Mouse (Mus musculus) CH12.LX (cell line): ENCODE results near the gene Ing1. TPM values are rescaled to one million over a fixed set of nuclear protein-coding genes. Genes with fewer than 3 reads are reported as not detected.
A peak's percentile ranks its signal among the peaks of the same experiment; 100 is the strongest.

Source experiments
- DNase-seq: peaks from one replicate; pipeline ENCODE4 v3.0.0-alpha.2; 2013; ENCODE audit errors: extremely low read depth
- H3K27ac ChIP-seq: 2 replicates; pipeline ENCODE4 v1.5.1; 2012; ENCODE audit warnings: low read depth, mild to moderate bottlenecking, control low read depth, moderate library complexity; ENCODE audit not compliant: insufficient read depth
- H3K27me3 ChIP-seq: replicated peaks from 2 replicates; pipeline ENCODE3; 2012; ENCODE audit warnings: inconsistent platforms
- H3K36me3 ChIP-seq, 2 experiments: replicated peaks in 1 of 2; 2 replicates each; pipeline versions ENCODE3 to v1.6.1; 2012; ENCODE audit warnings: inconsistent platforms in 1 of 2, low read length in 1 of 2, mild to moderate bottlenecking in 1 of 2, mixed read lengths in 1 of 2, moderate library complexity in 1 of 2; ENCODE audit not compliant: control insufficient read depth in 1 of 2, insufficient read depth in 1 of 2
- H3K4me1 ChIP-seq, 2 experiments: 2 replicates each; pipeline ENCODE4 v1.6.1; 2012; ENCODE audit warnings: inconsistent platforms in 1 of 2, moderate library complexity in 1 of 2; ENCODE audit not compliant: insufficient read depth in 2 of 2, control insufficient read depth in 1 of 2
- H3K4me2 ChIP-seq: 2 replicates; pipeline ENCODE4 v1.6.1; 2012; ENCODE audit warnings: low read depth, mild to moderate bottlenecking, control low read depth; ENCODE audit not compliant: poor library complexity, insufficient read depth, severe bottlenecking
- H3K4me3 ChIP-seq, 3 experiments: fragments of 150-350 bp in 1 of 3; sonication (generic) in 1 of 3; replicated peaks in 1 of 3; 2 replicates each; pipeline versions ENCODE3 to v1.5.1; 2011 to 2012; ENCODE audit warnings: low read depth in 2 of 3, low read length in 2 of 3, mild to moderate bottlenecking in 2 of 3, moderate library complexity in 2 of 3, control low read depth in 1 of 3, improper control_type of control experiment in 1 of 3, inconsistent platforms in 1 of 3, mixed read lengths in 1 of 3; ENCODE audit not compliant: poor library complexity in 1 of 3
- H3K79me2 ChIP-seq: replicated peaks from 2 replicates; pipeline ENCODE4 v1.6.1; 2012; ENCODE audit warnings: mild to moderate bottlenecking, moderate library complexity; ENCODE audit not compliant: control insufficient read depth, poor library complexity, insufficient read depth, severe bottlenecking; ENCODE audit errors: extremely low read depth
- H3K9ac ChIP-seq: 2 replicates; pipeline ENCODE4 v1.6.1; 2012; ENCODE audit warnings: low read depth, mild to moderate bottlenecking, control low read depth, moderate library complexity; ENCODE audit not compliant: insufficient read depth
- H3K9me3 ChIP-seq: replicated peaks from 2 replicates; pipeline ENCODE3; 2012; ENCODE audit warnings: low read length, inconsistent platforms, mixed read lengths
- CHD2 ChIP-seq: IDR thresholded peaks from 2 replicates; pipeline ENCODE4 v1.6.1; 2011; ENCODE audit warnings: low read length, improper control_type of control experiment
- CTCF ChIP-seq, 2 experiments: IDR thresholded peaks in 1 of 2; conservative IDR thresholded peaks in 1 of 2; 2 replicates each; pipeline ENCODE4 v1.5.1; 2011 to 2012; ENCODE audit warnings: low read depth in 2 of 2, low read length in 2 of 2, improper control_type of control experiment in 1 of 2, inconsistent platforms in 1 of 2, mild to moderate bottlenecking in 1 of 2, moderate library complexity in 1 of 2
- EP300 ChIP-seq: IDR thresholded peaks from 2 replicates; pipeline ENCODE4 v1.6.1; 2011; ENCODE audit warnings: low read length, improper control_type of control experiment
- ETS1 ChIP-seq: conservative IDR thresholded peaks from 2 replicates; pipeline ENCODE4 v1.6.1; 2012; ENCODE audit warnings: low read depth, mild to moderate bottlenecking, inconsistent platforms, low read length, improper control_type of control experiment, moderate library complexity
- GABPA ChIP-seq: IDR thresholded peaks from 2 replicates; pipeline ENCODE4 v1.6.1; 2012; ENCODE audit warnings: low read depth, low read length, improper control_type of control experiment, inconsistent platforms; ENCODE audit not compliant: insufficient replicate concordance
- JUND ChIP-seq: conservative IDR thresholded peaks from 2 replicates; pipeline ENCODE4 v1.6.1; 2011; ENCODE audit warnings: low read depth, low read length, improper control_type of control experiment
- KAT2A ChIP-seq: IDR thresholded peaks from 2 replicates; pipeline ENCODE4 v1.6.1; 2012; ENCODE audit warnings: low read length, improper control_type of control experiment, inconsistent platforms; ENCODE audit not compliant: insufficient replicate concordance
- MAFK ChIP-seq: IDR thresholded peaks from 2 replicates; pipeline ENCODE4 v1.6.1; 2011; ENCODE audit warnings: low read length, improper control_type of control experiment; ENCODE audit not compliant: insufficient replicate concordance
- MYC ChIP-seq: IDR thresholded peaks from 2 replicates; pipeline ENCODE4 v1.6.1; 2011; ENCODE audit warnings: low read depth, mild to moderate bottlenecking, improper control_type of control experiment, low read length
- NELFE ChIP-seq: IDR thresholded peaks from 2 replicates; pipeline ENCODE4 v1.6.1; 2011; ENCODE audit warnings: low read depth, low read length, improper control_type of control experiment
- NRF1 ChIP-seq: IDR thresholded peaks from 2 replicates; pipeline ENCODE4 v1.6.1; 2014; ENCODE audit warnings: low read depth, mild to moderate bottlenecking, inconsistent platforms, low read length, improper control_type of control experiment, moderate library complexity
- PAX5 ChIP-seq: IDR thresholded peaks from 2 replicates; pipeline ENCODE4 v1.6.1; 2012; ENCODE audit warnings: low read length, inconsistent platforms, mixed read lengths
- POLR2A ChIP-seq: IDR thresholded peaks from 2 replicates; pipeline ENCODE4 v1.6.1; 2011; ENCODE audit warnings: low read depth, mild to moderate bottlenecking, improper control_type of control experiment, low read length
- POLR2AphosphoS2 ChIP-seq: IDR thresholded peaks from 2 replicates; pipeline ENCODE4 v1.6.1; 2011; ENCODE audit warnings: low read depth, low read length, improper control_type of control experiment
- RAD21 ChIP-seq: IDR thresholded peaks from 2 replicates; pipeline ENCODE4 v1.6.1; 2011; ENCODE audit warnings: low read depth, mild to moderate bottlenecking, low read length, improper control_type of control experiment, moderate library complexity
- SMC3 ChIP-seq: IDR thresholded peaks from 2 replicates; pipeline ENCODE4 v1.6.1; 2011; ENCODE audit warnings: low read depth, low read length, improper control_type of control experiment
- TCF12 ChIP-seq: IDR thresholded peaks from 2 replicates; pipeline ENCODE4 v1.6.1; 2014; ENCODE audit warnings: low read depth, mild to moderate bottlenecking, inconsistent platforms, low read length, improper control_type of control experiment
- USF2 ChIP-seq: conservative IDR thresholded peaks from 2 replicates; pipeline ENCODE4 v1.6.1; 2011; ENCODE audit warnings: low read depth, low read length, improper control_type of control experiment
- ZC3H11A ChIP-seq: IDR thresholded peaks from 2 replicates; pipeline ENCODE4 v1.6.1; 2012; ENCODE audit warnings: low read depth, mild to moderate bottlenecking, inconsistent platforms, low read length, improper control_type of control experiment
- ZKSCAN1 ChIP-seq: IDR thresholded peaks from 2 replicates; pipeline ENCODE4 v1.6.1; 2012; ENCODE audit warnings: low read depth, inconsistent platforms, low read length, improper control_type of control experiment, borderline replicate concordance
- ZMIZ1 ChIP-seq: IDR thresholded peaks from 2 replicates; pipeline ENCODE4 v1.6.1; 2012; ENCODE audit warnings: low read depth, mild to moderate bottlenecking, inconsistent platforms, low read length, improper control_type of control experiment
- dilution Hi-C: fragments of 300-500 bp; cut with MboI; formaldehyde crosslinking; loops from 2 replicates; pipeline ENCODE4 v1.14.3; 2020; ENCODE audit warnings: low sequenced_read_pairs; ENCODE audit not compliant: extremely low pct_unique_long_range_greater_than_20kb, extremely low pct_ligation_motif_present
- in situ Hi-C: fragments of 300-500 bp; cut with MboI; formaldehyde crosslinking; loops from 3 replicates; pipeline ENCODE4 v1.14.3; 2019; ENCODE audit warnings: low sequenced_read_pairs, low pct_ligation_motif_present, low pct_unique_long_range_greater_than_20kb, mixed read lengths
- polyA plus RNA-seq: library from polyadenylated mRNA; unstranded; fragments of >175 nt; gene quantifications from 2 replicates; pipeline ENCODE4 v1.2.1, GENCODE M21; 2012; ENCODE audit warnings: low read depth; ENCODE audit not compliant: insufficient read length
- total RNA-seq, 2 experiments: library from RNA; depleted of rRNA; stranded (reverse); fragments of 300-350 nt in 1 of 2; fragments of >200 nt in 1 of 2; gene quantifications; 2 replicates each; pipeline ENCODE4 v1.2.3; 2012 to 2014

Ing1 gene
- total and polyA plus RNA-seq, 3 experiments, result 30.9 to 47.8 (median 33.8) TPM

GRCm38 (mm10) chr8:11557768-11558629 is 2.6 kb downstream of the Ing1 start (continued):
- TF ChIP-seq RAD21 (no peak), CTCF (conservative IDR thresholded peaks at IDR 0.05 in 1 of 2, IDR thresholded peaks at IDR 0.05 in 1 of 2; ENCODE audit: low read depth in 2 of 2, low read length in 2 of 2) (no peak), TCF12 (peak; percentile 86), POLR2AphosphoS2 (peak; percentile 99), EP300 (no peak), USF2 (no peak), ZC3H11A (no peak), ETS1 (no peak; the same call in 1 of the 2 replicates), POLR2A (peak; percentile 100)
- TF ChIP-seq, all 38 proteins: peak for 19

- no peaks in the 10 kb centered on the region for H3K27me3 ChIP-seq
- dilution Hi-C loops (no loop called here), in situ Hi-C loops (no loop called here)
- 0 out of 2 replicates have a peak overlapping the region, but pooled peaks have one; percentile 85 for H3K4me2 ChIP-seq
- peaks cover 17 to 34% of the 10 kb centered on the region in 2 experiments for H3K4me1 ChIP-seq
- no peak overlapping the region for H3K4me3 ChIP-seq
- no peak overlapping the region for H3K27ac ChIP-seq
- DNase-seq, result no peak
- 0 out of 2 replicates have a peak overlapping the region, but pooled peaks have one; percentile 23 for H3K9ac ChIP-seq
- H3K9me3 ChIP-seq, result peaks cover under 1% of the 10 kb centered on the region
- H3K79me2 ChIP-seq, result peaks cover 45% of the 10 kb centered on the region
- TF ChIP-seq CHD2 (no peak), KAT2A (no peak), CTCF (conservative IDR thresholded peaks at IDR 0.05 in 1 of 2, IDR thresholded peaks at IDR 0.05 in 1 of 2; ENCODE audit: low read depth in 2 of 2, low read length in 2 of 2) (no peak), NRF1 (no peak), EP300 (no peak), ETS1 (no peak), POLR2A (no peak), MAFK (no peak), ZC3H11A (no peak), JUND (no peak), GABPA (no peak), PAX5 (no peak), TCF12 (no peak), NELFE (no peak), SMC3 (no peak), MYC (no peak), ZMIZ1 (no peak), ZKSCAN1 (no peak), RAD21 (no peak), POLR2AphosphoS2 (no peak)
- peaks cover 17 to 34% of the 10 kb centered on the region in 2 experiments for H3K36me3 ChIP-seq
Measured at GRCm38 (mm10) chr8:11559511-11559910, 4.1 kb downstream of the Ing1 start.
